Mouse (Mus musculus) T-helper 1 cell (primary cell): Measurements from ENCODE around the gene Galns.

Experiments
- in situ Hi-C: fragments of 300-600 bp; cut with MboI, MseI; formaldehyde crosslinking; loops from one replicate; pipeline ENCODE4 v1.15.1; 2025; ENCODE audit warnings: high pct_unique_total_duplicates

The Galns gene

DNA sequence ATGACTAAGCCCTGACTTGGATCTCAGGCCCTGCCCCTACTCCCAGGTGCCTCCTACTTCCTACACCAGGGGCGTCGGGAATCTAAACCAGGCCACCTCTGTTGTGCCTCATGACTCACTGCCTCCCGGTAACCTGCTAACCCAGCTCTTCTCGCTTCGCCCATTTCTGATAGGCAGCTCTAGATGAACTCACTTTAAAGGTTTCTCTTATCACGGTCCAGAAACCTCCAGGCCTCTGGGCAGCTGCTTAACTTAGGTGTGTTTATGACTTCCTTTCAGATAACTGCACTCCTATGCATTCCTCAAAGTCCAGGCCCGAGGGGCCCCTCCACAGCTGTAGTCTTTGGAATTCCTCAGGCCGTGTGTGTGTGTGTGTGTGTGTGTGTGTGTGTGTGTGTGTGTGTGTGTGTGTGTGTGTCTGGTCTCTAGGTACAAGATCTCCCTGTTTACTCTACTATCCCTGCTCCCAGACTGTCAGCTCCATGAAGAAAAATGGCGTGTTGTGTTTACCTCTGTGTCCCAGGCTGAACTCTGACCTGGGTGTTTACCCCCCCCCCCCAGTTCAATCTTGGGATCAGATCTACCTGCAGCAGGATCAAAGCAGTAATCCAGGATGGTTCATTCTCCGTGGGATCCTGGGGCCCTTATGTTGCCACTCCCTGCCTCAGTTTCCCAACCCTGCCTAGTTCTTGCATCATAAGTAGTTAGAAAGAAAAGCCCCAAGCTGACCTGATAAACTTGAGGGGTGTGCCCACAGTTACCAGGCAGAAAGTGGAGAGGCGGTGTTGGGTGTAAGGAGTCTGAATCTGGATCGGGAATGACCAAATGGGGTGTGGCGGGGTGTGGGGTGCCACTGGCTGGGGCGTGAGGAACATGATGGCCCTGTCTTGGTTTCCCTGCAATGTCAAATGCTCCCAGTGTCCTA, 24.9 kb upstream of the Galns start:
- in situ Hi-C loops: loop anchor here (25.0 kb wide), 1 partner anchor 1324 kb away; no protein-coding TSS in a partner anchor

DNA sequence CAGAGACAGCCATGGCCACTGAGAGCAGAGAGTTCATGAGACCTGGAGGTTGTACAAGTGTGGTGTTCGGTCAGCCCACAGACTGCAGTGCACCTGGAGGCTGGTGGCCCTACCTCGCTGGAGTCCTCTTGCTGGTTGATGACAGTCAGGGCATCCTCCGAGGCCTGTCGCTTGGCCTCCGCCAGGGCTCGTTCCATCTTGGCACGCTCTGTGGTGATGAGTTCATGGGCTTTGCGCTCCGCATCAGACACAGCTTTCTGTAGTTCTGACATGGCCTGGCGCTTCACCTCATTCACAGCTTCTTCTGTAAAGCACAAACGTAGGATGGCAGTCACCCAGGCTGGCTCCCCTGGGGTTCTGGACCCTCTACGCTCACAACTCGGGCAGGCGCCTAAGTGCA, 21.9 kb upstream of the Galns start:
- in situ Hi-C loops: loop anchor here (25.0 kb wide), 1 partner anchor 1321 kb away; no protein-coding TSS in a partner anchor

- in situ Hi-C loops: loop anchor here (25.0 kb wide), 1 partner anchor 1320 kb away; no protein-coding TSS in a partner anchor
These were observed 20.9 kb upstream of the Galns start for GRCm38 (mm10) chr8:122632134-122632533.

GRCm38 (mm10) chr8:122630696-122631095, 19.4 kb upstream of the Galns start:
- in situ Hi-C loops: loop anchor here (25.0 kb wide), 1 partner anchor 1318 kb away; no protein-coding TSS in a partner anchor

DNA sequence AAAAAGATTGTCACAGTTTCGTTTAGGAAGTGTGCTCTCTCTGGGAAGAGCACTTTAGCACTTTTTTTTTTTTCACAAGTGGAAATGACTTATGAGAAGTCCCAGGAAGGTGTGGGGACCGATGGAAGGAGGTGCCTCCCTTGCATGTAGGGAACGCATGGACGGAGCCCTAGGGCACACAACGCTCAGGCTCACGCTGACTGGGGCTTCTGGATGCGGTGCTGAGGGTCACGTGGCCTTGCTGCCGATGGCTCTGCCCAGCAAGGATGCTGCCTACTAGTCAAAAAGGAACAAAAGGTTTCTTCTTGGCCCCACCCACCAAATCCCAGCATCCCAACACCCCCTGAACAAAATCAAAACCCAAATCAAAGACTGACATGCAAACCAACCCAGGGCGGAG, 18.1 kb upstream of the Galns start:
- in situ Hi-C loops: loop anchor here (25.0 kb wide), 1 partner anchor 1317 kb away; no protein-coding TSS in a partner anchor

- in situ Hi-C loops: loop anchor here (25.0 kb wide), 1 partner anchor 1315 kb away; no protein-coding TSS in a partner anchor
These were observed 15.6 kb upstream of the Galns start for GRCm38 (mm10) chr8:122626896-122627295.

- in situ Hi-C loops: loop anchor here (25.0 kb wide), 1 partner anchor 1314 kb away; no protein-coding TSS in a partner anchor
These were observed 14.5 kb upstream of the Galns start for GRCm38 (mm10) chr8:122625811-122626210.

- in situ Hi-C loops: loop anchor here (5.0 to 25.0 kb wide), 2 partner anchors 203 to 1312 kb away; no protein-coding TSS in a partner anchor
These were observed 13.4 kb upstream of the Galns start for GRCm38 (mm10) chr8:122624653-122625052.

GRCm38 (mm10) chr8:122623844-122624642, 12.8 kb upstream of the Galns start:
- in situ Hi-C loops: loop anchor here (5.0 kb wide), 1 partner anchor 203 kb away; no protein-coding TSS in a partner anchor

GRCm38 (mm10) chr8:122622727-122623126, 11.5 kb upstream of the Galns start, which contains the start of gene Pabpn1l:
Gene Pabpn1l (minus strand): TSS chr8:122622739.
- in situ Hi-C loops: loop anchor here (5.0 kb wide), 1 partner anchor 205 kb away; no protein-coding TSS in a partner anchor

GRCm38 (mm10) chr8:122620446-122620845, 9.2 kb upstream of the Galns start:
- in situ Hi-C loops: loop anchor here (5.0 kb wide), 1 partner anchor 207 kb away; no protein-coding TSS in a partner anchor

- in situ Hi-C loops: loop anchor here (10.0 kb wide), 1 partner anchor 624 kb away; no protein-coding TSS in a partner anchor
These were observed 7.6 kb upstream of the Galns start for GRCm38 (mm10) chr8:122618660-122619378.

DNA sequence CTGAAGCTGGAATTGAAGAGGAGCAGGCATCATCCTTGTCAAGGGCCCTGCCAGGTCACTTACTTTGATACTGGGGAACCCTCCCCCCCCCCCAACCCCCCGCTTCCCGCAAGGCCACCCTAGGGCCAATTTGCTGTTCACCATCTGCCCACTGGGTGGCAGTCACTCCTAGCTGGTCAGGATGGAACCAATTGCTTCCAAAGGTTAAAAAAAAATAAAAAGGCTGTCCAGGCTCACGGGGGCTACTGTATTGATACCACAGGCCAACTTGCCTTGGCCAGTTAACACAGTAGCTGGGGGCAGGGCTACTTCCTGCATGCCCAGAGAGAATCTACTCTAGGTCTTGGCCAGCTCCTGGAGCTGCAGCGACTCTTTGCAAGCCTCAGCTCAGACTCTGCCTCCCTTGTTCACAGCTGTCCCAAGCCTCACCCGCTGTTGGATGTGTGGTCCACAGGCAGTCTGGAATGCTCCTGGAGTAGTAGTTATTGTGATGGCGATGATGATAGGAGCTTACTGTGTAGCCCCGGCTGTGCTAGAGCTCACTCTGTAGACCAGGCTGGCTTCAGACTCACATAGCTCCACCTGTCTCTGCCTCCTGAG, 6.8 kb upstream of the Galns start:
- in situ Hi-C loops: loop anchor here (10.0 kb wide), 1 partner anchor 623 kb away; no protein-coding TSS in a partner anchor

DNA sequence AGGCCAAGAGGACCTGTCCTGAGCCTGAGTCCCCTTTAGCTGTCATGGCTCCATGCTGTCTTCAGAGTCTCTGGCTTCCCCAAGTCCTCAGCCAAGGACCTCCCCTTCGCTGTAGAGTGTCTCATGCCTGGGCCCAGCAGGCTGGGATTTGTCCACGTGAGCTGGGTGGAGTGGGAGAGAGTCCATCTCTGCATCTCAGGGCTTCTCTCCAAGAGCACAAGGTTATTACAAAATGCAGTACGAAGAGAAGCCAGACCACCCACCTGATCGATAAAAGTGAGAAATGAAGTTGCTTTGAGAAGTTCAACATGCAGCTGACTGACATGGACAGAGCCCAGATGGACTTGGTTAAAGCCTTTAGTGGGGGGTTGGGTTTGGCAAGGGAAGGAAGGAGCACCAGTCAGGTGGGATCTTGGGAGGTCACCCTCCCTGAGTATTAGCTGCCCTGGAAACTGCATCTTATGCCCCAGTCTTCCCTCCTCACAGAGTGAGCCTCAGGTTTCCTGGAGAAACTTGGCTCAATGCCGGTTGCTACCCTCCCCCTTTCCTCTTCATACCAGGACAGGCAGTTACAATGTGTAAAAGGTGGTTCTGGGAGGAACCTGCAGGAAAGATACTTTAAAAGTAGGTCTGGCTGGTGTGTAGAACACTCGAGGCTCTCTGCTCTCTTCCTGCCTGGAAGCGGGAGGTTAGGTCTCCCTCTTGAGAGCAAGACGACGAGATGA, 5.1 kb upstream of the Galns start:
- in situ Hi-C loops: loop anchor here (10.0 kb wide), 1 partner anchor 622 kb away; no protein-coding TSS in a partner anchor

DNA sequence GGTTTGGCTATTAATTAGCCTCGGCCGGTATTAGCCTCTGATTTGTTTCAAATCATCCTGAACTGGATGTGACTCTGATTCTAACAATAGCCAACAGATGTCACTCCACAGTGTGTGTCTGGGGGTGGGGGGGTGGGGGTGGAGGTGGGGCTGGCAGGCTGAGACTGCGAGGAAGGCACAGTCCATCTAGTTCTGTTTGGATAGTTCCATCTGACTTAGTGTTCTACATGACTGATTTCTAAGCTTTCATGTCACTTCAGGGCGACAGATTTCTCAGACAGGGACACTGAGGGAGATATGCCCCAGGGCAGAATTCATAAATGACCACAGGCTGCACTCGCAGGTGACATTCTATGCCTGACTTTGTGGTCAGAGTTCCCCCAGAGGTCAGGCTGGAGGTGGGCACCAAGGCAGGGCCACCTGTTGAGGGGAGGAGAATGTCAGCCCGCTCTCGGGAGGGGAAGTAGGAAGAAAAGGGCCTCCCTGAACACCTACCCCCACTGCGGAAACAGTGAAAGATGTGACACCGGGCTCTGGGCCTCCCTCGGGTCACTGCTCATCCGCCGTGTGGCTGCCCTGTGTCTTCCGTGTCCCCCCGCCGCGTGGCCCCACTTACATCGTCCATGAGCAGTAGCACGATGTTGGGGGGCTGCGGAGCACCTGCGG, 518 bp downstream of the Galns start:
- in situ Hi-C loops: loop anchor here (10.0 kb wide), 1 partner anchor 616 kb away; no protein-coding TSS in a partner anchor

GRCm38 (mm10) chr8:122610209-122610608, 1.1 kb downstream of the Galns start:
- in situ Hi-C loops: loop anchor here (10.0 kb wide), 1 partner anchor 615 kb away; no protein-coding TSS in a partner anchor

- in situ Hi-C loops: no loop called here
These were observed 4.5 kb downstream of the Galns start for GRCm38 (mm10) chr8:122606810-122607209.

- in situ Hi-C loops: no loop called here
These were observed 5.9 kb downstream of the Galns start for GRCm38 (mm10) chr8:122605367-122605766.

- in situ Hi-C loops: no loop called here
These were observed 6.6 kb downstream of the Galns start for GRCm38 (mm10) chr8:122604640-122605039.
